Mouse (Mus musculus) kidney, adult 2 months (tissue): ENCODE results near the gene Plxnb2. TPM values are rescaled to one million over a fixed set of nuclear protein-coding genes. Genes with fewer than 3 reads are reported as not detected.

Experiments used
- DNase-seq: peaks from one replicate; pipeline ENCODE4 v3.0.0; 2021
- H3K27ac ChIP-seq: fragments of 200-500 bp; 2 replicates; pipeline ENCODE4 v1.5.1; 2012; ENCODE audit warnings: low read depth, low read length, control low read depth, inconsistent platforms; ENCODE audit not compliant: insufficient read depth
- H3K27me3 ChIP-seq: fragments of 200-500 bp; replicated peaks from 2 replicates; pipeline ENCODE4 v1.6.1; 2012; ENCODE audit warnings: mild to moderate bottlenecking, moderate library complexity, low read length, inconsistent platforms; ENCODE audit not compliant: control insufficient read depth, insufficient read depth
- H3K36me3 ChIP-seq: fragments of 200-500 bp; 2 replicates; pipeline ENCODE4 v1.6.1; 2012; ENCODE audit warnings: mild to moderate bottlenecking, moderate library complexity, low read length, inconsistent platforms; ENCODE audit not compliant: control insufficient read depth, insufficient read depth
- H3K4me1 ChIP-seq: fragments of 200-500 bp; 2 replicates; pipeline ENCODE4 v1.6.1; 2011; ENCODE audit warnings: low read length; ENCODE audit not compliant: control insufficient read depth, insufficient read depth
- H3K4me3 ChIP-seq: fragments of 200-500 bp; 2 replicates; pipeline ENCODE4 v1.5.1; 2011; ENCODE audit warnings: mild to moderate bottlenecking, low read depth, low read length, control low read depth; ENCODE audit not compliant: insufficient read depth
- CTCF ChIP-seq: fragments of 200-500 bp; conservative IDR thresholded peaks from 2 replicates; pipeline ENCODE4 v1.5.1; 2011; ENCODE audit warnings: low read depth, mild to moderate bottlenecking, control low read depth, low read length, moderate library complexity, mixed read lengths; ENCODE audit not compliant: insufficient read depth, insufficient read length
- POLR2A ChIP-seq: fragments of 200-500 bp; IDR thresholded peaks from one replicate; pipeline ENCODE4 v1.6.1; 2011; ENCODE audit warnings: low read depth, low read length, control low read depth
- WGBS: fragments of 180-500 bp; shearing (Covaris S2); methylation state at CpG from one replicate; pipeline ENCODE4 v1.1.7; 2018; 5-methylcytosine and 5-hydroxymethylcytosine counted together
- polyA plus RNA-seq: library from polyadenylated mRNA; depleted of rRNA; stranded (reverse); fragments of >200 nt; gene quantifications from 2 replicates; pipeline ENCODE4 v1.2.3, GENCODE M21; 2012

Plxnb2 gene
- polyA plus RNA-seq, 1 experiment = 288 TPM

GRCm38 (mm10) chr15:89131316-89131715, 49.3 kb downstream of the Plxnb2 start:
- Histone ChIP-seq H3K27me3 (no peaks in the 10 kb centered on the region), H3K36me3 (no peaks in the 10 kb centered on the region), H3K4me1 (peaks cover 7% of the 10 kb centered on the region; the same call in 1 of the 2 replicates), H3K4me3 (no peak overlapping the region), H3K27ac (no peak overlapping the region)
- 84% methylated on average over 3 of the region's 3 CpGs for WGBS
- DNase-seq = peak; percentile 45
- TF ChIP-seq POLR2A (no peak), CTCF (no peak)

DNA sequence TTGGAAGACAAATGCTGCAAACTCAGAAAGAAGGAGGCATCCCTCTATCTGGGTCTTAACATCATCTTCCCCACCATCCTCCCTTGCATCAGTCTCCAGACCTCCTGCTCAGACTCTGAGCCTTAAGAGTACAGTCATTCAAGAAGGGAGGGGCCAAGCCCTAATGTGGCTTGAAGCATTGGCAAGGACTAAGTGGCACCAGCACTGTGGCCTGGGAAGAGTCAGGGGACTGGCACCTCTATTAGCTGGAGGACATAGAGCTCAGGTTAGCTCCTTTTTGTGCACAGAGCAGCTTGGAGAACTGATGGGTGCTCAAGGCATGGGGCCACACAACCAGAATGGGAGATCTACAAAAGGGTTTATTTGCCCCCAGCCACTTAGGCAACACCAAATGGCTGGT, 50.3 kb downstream of the Plxnb2 start:
- H3K27me3 ChIP-seq = no peaks in the 10 kb centered on the region
- no peak for DNase-seq
- no peak overlapping the region for H3K27ac ChIP-seq
- no peak overlapping the region for H3K4me3 ChIP-seq
- TF ChIP-seq CTCF = no peak
- no peak for TF ChIP-seq POLR2A
- H3K4me1 ChIP-seq = peaks cover 7% of the 10 kb centered on the region; the same call in 1 of the 2 replicates
- no peaks in the 10 kb centered on the region for H3K36me3 ChIP-seq

GRCm38 (mm10) chr15:89128382-89129350, 51.9 kb downstream of the Plxnb2 start, which contains the start of gene Hdac10:
TSS of gene Hdac10 (minus strand) at chr15:89128700.
- peak; percentile 34 for TF ChIP-seq POLR2A
- peak; percentile 93 for TF ChIP-seq CTCF
- Histone ChIP-seq H3K4me3 (peak within 1 kb of the TSS; percentile 69), H3K4me1 (peaks cover 8% of the 10 kb centered on the region), H3K27ac (peak within 1 kb of the TSS; percentile 75), H3K27me3 (no peaks in the 10 kb centered on the region), H3K36me3 (no peaks in the 10 kb centered on the region)
- DNase-seq = peak; percentile 91
- WGBS = 3% methylated on average over 36 of the region's 36 CpGs

DNA sequence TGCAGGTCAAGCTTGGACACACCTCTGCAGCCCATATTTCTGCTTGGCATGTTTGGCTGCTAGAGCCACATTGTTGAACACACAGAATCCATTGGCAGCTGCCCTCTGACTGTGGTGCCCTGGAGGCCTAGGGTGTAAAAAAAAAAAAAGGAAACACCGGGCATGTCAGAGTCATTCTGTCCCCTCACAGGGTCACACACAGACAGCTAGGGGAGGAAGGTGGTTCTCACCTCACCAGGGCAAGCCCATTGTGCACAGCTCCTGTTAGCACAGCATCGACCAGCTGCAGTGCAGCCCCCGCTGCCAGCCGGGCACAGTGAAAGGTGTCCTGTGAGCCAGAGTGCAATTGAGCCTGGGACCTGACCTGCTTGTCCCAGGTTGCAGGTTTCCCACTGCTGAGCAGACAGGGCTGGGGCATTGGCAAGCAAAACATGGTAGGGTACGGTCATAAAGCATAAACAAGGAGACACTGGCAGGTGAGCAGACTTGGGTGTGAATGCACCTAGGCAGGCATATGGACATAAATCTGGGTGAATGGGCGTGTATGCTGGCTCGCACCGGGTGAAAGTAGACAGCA, 53.1 kb downstream of the Plxnb2 start:
- H3K27me3 ChIP-seq = no peaks in the 10 kb centered on the region
- no peak overlapping the region for H3K27ac ChIP-seq
- H3K36me3 ChIP-seq = no peaks in the 10 kb centered on the region
- peak overlapping the region; percentile 69; the same call in 1 of the 2 replicates for H3K4me3 ChIP-seq
- DNase-seq = no peak
- H3K4me1 ChIP-seq = peaks cover 13% of the 10 kb centered on the region
- TF ChIP-seq POLR2A (no peak), CTCF (no peak)
- 74% methylated on average over 8 of the region's 8 CpGs for WGBS

DNA sequence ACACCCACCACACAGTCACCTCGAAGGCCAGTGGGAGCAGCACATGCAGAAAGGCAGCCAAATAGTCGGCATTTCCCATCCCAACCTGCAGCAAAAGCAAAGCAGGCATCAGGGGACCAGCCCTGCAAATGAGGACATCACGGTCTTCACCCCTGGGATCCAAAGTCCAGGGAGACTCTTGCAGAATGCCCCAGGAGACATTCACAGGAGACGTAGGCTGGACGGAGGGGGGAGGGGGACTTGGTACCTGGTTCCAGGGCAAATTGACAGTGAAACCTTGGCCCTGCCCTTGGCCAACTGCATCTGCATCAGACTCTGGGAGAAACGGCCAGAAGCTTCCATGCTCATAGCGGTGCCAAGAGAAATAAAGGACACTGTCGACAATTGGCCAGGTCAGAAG, 54.0 kb downstream of the Plxnb2 start:
- TF ChIP-seq POLR2A = no peak
- TF ChIP-seq CTCF = no peak
- Histone ChIP-seq H3K27me3 (no peaks in the 10 kb centered on the region), H3K36me3 (no peaks in the 10 kb centered on the region), H3K4me1 (peaks cover 20% of the 10 kb centered on the region), H3K4me3 (no peak overlapping the region), H3K27ac (no peak overlapping the region)
- 62% methylated on average over 8 of the region's 8 CpGs for WGBS
- DNase-seq = peak; percentile 81

GRCm38 (mm10) chr15:89125351-89125750, 55.2 kb downstream of the Plxnb2 start:
- H3K36me3 ChIP-seq = no peaks in the 10 kb centered on the region
- H3K4me1 ChIP-seq = peaks cover 20% of the 10 kb centered on the region
- no peak for DNase-seq
- H3K27me3 ChIP-seq = no peaks in the 10 kb centered on the region
- WGBS = 96% methylated on average over 9 of the region's 9 CpGs
- H3K4me3 ChIP-seq = no peak overlapping the region
- TF ChIP-seq CTCF (no peak), POLR2A (no peak)
- H3K27ac ChIP-seq = no peak overlapping the region

GRCm38 (mm10) chr15:89124312-89124711, 56.3 kb downstream of the Plxnb2 start:
- Histone ChIP-seq H3K36me3 (no peaks in the 10 kb centered on the region), H3K27ac (no peak overlapping the region), H3K4me1 (peaks cover 20% of the 10 kb centered on the region), H3K4me3 (no peak overlapping the region), H3K27me3 (no peaks in the 10 kb centered on the region)
- 97% methylated on average over 3 of the region's 3 CpGs for WGBS
- DNase-seq = no peak
- TF ChIP-seq POLR2A (no peak), CTCF (no peak)
